In the genomic region with DNA sequence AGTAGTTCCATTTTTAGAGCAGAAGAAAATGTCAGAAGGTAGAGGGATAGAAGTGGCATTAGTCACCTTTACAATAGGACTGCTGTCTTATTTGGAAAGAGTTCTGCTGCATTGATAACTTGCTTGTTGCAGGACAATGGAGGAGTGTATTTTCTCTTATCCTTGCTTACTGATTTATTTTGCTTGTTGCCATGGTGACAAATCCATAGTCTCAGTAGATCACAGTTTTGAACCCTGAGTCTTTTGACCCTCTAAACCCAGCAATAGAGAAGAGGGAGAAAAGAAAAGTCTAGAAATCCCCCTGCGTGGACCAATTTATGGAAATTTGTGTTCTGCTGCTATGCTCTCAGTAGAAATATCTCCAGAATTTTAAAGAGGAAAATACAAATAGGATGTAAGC, we compare ENCODE assay signal across 33 mouse cellular contexts.
A peak's percentile ranks its signal among the peaks of the same experiment; 100 is the strongest.
DNase-seq lines count a peak whose midpoint lies in the region; ATAC-seq lines count a peak whose summit lies in the region.
"Had no signal": no experiment of that assay in that cellular context is flagged by ENCODE, and none has a peak within 500 bp of the region (broad histone marks: within the 10 kb centered on the region; RNA-seq: fewer than 3 reads in every experiment).

No protein-coding gene starts in this region.

- no peaks in the 10 kb centered on the region for H3K36me3 ChIP-seq in forebrain, embryonic 11.5 days (ENCODE audit: control insufficient read depth, insufficient read depth, low read length)
- H3K36me3 ChIP-seq in forebrain, embryonic 13.5 days (ENCODE audit: poor library complexity, severe bottlenecking) = no peaks in the 10 kb centered on the region
- no peaks in the 10 kb centered on the region for H3K36me3 ChIP-seq in midbrain, embryonic 14.5 days (ENCODE audit: control insufficient read depth, insufficient read depth, low read length)
- no peaks in the 10 kb centered on the region for H3K36me3 ChIP-seq in midbrain, embryonic 15.5 days (replicated peaks)
- H3K36me3 ChIP-seq: embryonic facial prominence, embryonic 10.5 days; embryonic facial prominence, embryonic 13.5 days; G1E; heart, embryonic 12.5 days; heart, embryonic 15.5 days; hindbrain, embryonic 10.5 days; hindbrain, embryonic 13.5 days had no signal

- no peak overlapping the region for H3K9ac ChIP-seq in forebrain, embryonic 11.5 days (ENCODE audit: low read length)
- no peak overlapping the region for H3K9ac ChIP-seq in forebrain, embryonic 13.5 days
- no peak overlapping the region for H3K9ac ChIP-seq in midbrain, embryonic 14.5 days (replicated peaks; ENCODE audit: low read length)
- no peak overlapping the region for H3K9ac ChIP-seq in midbrain, embryonic 15.5 days
- H3K9ac ChIP-seq: embryonic facial prominence, embryonic 13.5 days; forebrain, postnatal 0 days; heart, embryonic 12.5 days; heart, embryonic 15.5 days; hindbrain, embryonic 13.5 days had no signal

- H3K4me3 ChIP-seq in forebrain, embryonic 11.5 days (ENCODE audit: low read depth, low read length) = no peak overlapping the region
- H3K4me3 ChIP-seq in forebrain, embryonic 13.5 days = no peak overlapping the region
- H3K4me3 ChIP-seq in midbrain, embryonic 14.5 days (replicated peaks; ENCODE audit: low read depth, low read length) = no peak overlapping the region
- no peak overlapping the region for H3K4me3 ChIP-seq in midbrain, embryonic 15.5 days
- H3K4me3 ChIP-seq: embryonic facial prominence, embryonic 10.5 days; embryonic facial prominence, embryonic 13.5 days; erythroblast, embryonic 14.5 days; gastrocnemius, adult 2 months; heart, embryonic 12.5 days; heart, embryonic 15.5 days; hindbrain, embryonic 10.5 days; hindbrain, embryonic 13.5 days had no signal

- 26% methylated on average over 1 of the region's 1 CpGs for WGBS in forebrain, embryonic 11.5 days
- WGBS in forebrain, embryonic 13.5 days = 9% methylated on average over 1 of the region's 1 CpGs
- WGBS in midbrain, embryonic 14.5 days = 8% methylated on average over 1 of the region's 1 CpGs
- 12% methylated on average over 1 of the region's 1 CpGs for WGBS in midbrain, embryonic 15.5 days

- H3K4me2 ChIP-seq in forebrain, embryonic 11.5 days (ENCODE audit: low read depth, low read length, severe bottlenecking) = no peak overlapping the region
- no peak overlapping the region for H3K4me2 ChIP-seq in forebrain, embryonic 13.5 days
- no peak overlapping the region for H3K4me2 ChIP-seq in midbrain, embryonic 14.5 days (ENCODE audit: low read length)
- H3K4me2 ChIP-seq in midbrain, embryonic 15.5 days = no peak overlapping the region
- H3K4me2 ChIP-seq: embryonic facial prominence, embryonic 13.5 days; heart, embryonic 12.5 days; heart, embryonic 15.5 days; hindbrain, embryonic 13.5 days had no signal

- H3K27ac ChIP-seq in forebrain, embryonic 11.5 days (ENCODE audit: low read depth, low read length) = no peak overlapping the region
- H3K27ac ChIP-seq in forebrain, embryonic 13.5 days = no peak overlapping the region
- no peak overlapping the region for H3K27ac ChIP-seq in midbrain, embryonic 14.5 days (replicated peaks; ENCODE audit: low read depth, low read length)
- no peak overlapping the region for H3K27ac ChIP-seq in midbrain, embryonic 15.5 days
- H3K27ac ChIP-seq: embryonic facial prominence, embryonic 10.5 days; embryonic facial prominence, embryonic 13.5 days; gastrocnemius, adult 2 months; heart, embryonic 15.5 days; hindbrain, embryonic 10.5 days; hindbrain, embryonic 13.5 days had no signal

- peak; percentile 78 for ATAC-seq in forebrain, embryonic 11.5 days (replicated peaks; ENCODE audit: low FRiP score)
- ATAC-seq in forebrain, embryonic 13.5 days = no peak
- ATAC-seq in midbrain, embryonic 14.5 days (ENCODE audit: low FRiP score, low TSS enrichment) = no peak
- no peak for ATAC-seq in midbrain, embryonic 15.5 days (replicated peaks)
- ATAC-seq: forebrain, embryonic 14.5 days; forebrain, postnatal 0 days; hindbrain, embryonic 16.5 days; inflammation-experienced regulatory T-cells, adult 6 months; Patski had no signal

- no peaks in the 10 kb centered on the region for H3K9me3 ChIP-seq in forebrain, embryonic 11.5 days (ENCODE audit: control insufficient read depth, low read length)
- H3K9me3 ChIP-seq in forebrain, embryonic 13.5 days (replicated peaks) = no peaks in the 10 kb centered on the region
- H3K9me3 ChIP-seq in midbrain, embryonic 14.5 days (ENCODE audit: control insufficient read depth, low read length) = no peaks in the 10 kb centered on the region
- H3K9me3 ChIP-seq in midbrain, embryonic 15.5 days = no peaks in the 10 kb centered on the region
- H3K9me3 ChIP-seq: embryonic facial prominence, embryonic 10.5 days; embryonic facial prominence, embryonic 13.5 days; heart, embryonic 12.5 days; heart, embryonic 15.5 days; hindbrain, embryonic 13.5 days had no signal

- no peak for DNase-seq in forebrain, embryonic 11.5 days (ENCODE audit: low spot score)
- peak; percentile 61 for DNase-seq in midbrain, embryonic 14.5 days
- DNase-seq in embryo, embryonic 10.5 days (ENCODE audit: low spot score) = peak; percentile 34
- DNase-seq in lung, postnatal 36 days = no peak
- DNase-seq in gastrocnemius, postnatal 25 days = no peak
- DNase-seq: adrenal gland, postnatal 10 days; adrenal gland, postnatal 36 days; B cell, adult 2 months; cerebellum, adult 11 months; cerebellum, adult 2 months; cerebellum, adult 9-11 months; cerebellum, postnatal 25 days; forebrain, postnatal 0 days; gastrocnemius, adult 2 months; gastrocnemius, postnatal 14 days; heart, adult 18-20 months; heart, postnatal 10 days; heart, postnatal 36 days had no signal

- no peaks in the 10 kb centered on the region for H3K27me3 ChIP-seq in forebrain, embryonic 11.5 days (ENCODE audit: control insufficient read depth, insufficient read depth, low read length)
- H3K27me3 ChIP-seq in forebrain, embryonic 13.5 days = no peaks in the 10 kb centered on the region
- no peaks in the 10 kb centered on the region for H3K27me3 ChIP-seq in midbrain, embryonic 14.5 days (ENCODE audit: control insufficient read depth, insufficient read depth, low read length)
- H3K27me3 ChIP-seq in midbrain, embryonic 15.5 days (replicated peaks) = no peaks in the 10 kb centered on the region
- H3K27me3 ChIP-seq: CH12.LX; embryonic facial prominence, embryonic 13.5 days; heart, embryonic 12.5 days; heart, embryonic 15.5 days; hindbrain, embryonic 13.5 days had no signal

- no peaks in the 10 kb centered on the region for H3K4me1 ChIP-seq in forebrain, embryonic 11.5 days (replicated peaks; ENCODE audit: control insufficient read depth, insufficient read depth, low read length)
- no peaks in the 10 kb centered on the region for H3K4me1 ChIP-seq in forebrain, embryonic 13.5 days
- no peaks in the 10 kb centered on the region for H3K4me1 ChIP-seq in midbrain, embryonic 14.5 days (ENCODE audit: control insufficient read depth, insufficient read depth, low read length)
- H3K4me1 ChIP-seq in midbrain, embryonic 15.5 days = no peaks in the 10 kb centered on the region
- H3K4me1 ChIP-seq: embryonic facial prominence, embryonic 10.5 days; embryonic facial prominence, embryonic 13.5 days; heart, embryonic 12.5 days; heart, embryonic 15.5 days; hindbrain, embryonic 10.5 days; hindbrain, embryonic 13.5 days had no signal

Comparison
In these comparisons a context has a peak if more than half of its experiments do, and no peak if none do; other contexts are left out.
1. DNase-seq: peak in midbrain, embryonic 14.5 days (single experiment) and embryo, embryonic 10.5 days (single experiment); none in forebrain, embryonic 11.5 days (single experiment), lung, postnatal 36 days (single experiment) and gastrocnemius, postnatal 25 days (single experiment).